Mouse (Mus musculus) spleen, adult 2 months (tissue): ENCODE data around the gene Tcf7l2.

Experiments used
- CTCF ChIP-seq: fragments of 200-500 bp; IDR thresholded peaks from 2 replicates; pipeline ENCODE4 v1.5.1; 2011; ENCODE audit warnings: mild to moderate bottlenecking, inconsistent platforms; ENCODE audit not compliant: insufficient read depth, insufficient read length, insufficient replicate concordance; ENCODE audit errors: extremely low read depth
- POLR2A ChIP-seq: fragments of 200-500 bp; IDR thresholded peaks from 2 replicates; pipeline ENCODE4 v1.6.1; 2011; ENCODE audit warnings: low read depth, low read length, inconsistent platforms

- no peak for TF ChIP-seq CTCF
- TF ChIP-seq POLR2A = no peak
These were observed 39.5 kb downstream of the Tcf7l2 start for GRCm38 (mm10) chr19:55781087-55781486.
